Mouse (Mus musculus) thymus, adult 2 months (tissue): ENCODE measurements around the gene Auts2.

Experiments
- CTCF ChIP-seq: fragments of 200-500 bp; IDR thresholded peaks from 2 replicates; pipeline ENCODE4 v1.5.1; 2012; ENCODE audit warnings: mild to moderate bottlenecking, control low read depth, low read length, moderate library complexity, borderline replicate concordance; ENCODE audit not compliant: control insufficient read depth, poor library complexity, insufficient read depth; ENCODE audit errors: extremely low read depth
- POLR2A ChIP-seq: fragments of 200-500 bp; IDR thresholded peaks from 2 replicates; pipeline ENCODE4 v1.6.1; 2012; ENCODE audit warnings: mild to moderate bottlenecking, low read length, control low read depth, moderate library complexity; ENCODE audit not compliant: control insufficient read depth, poor library complexity, insufficient read depth; ENCODE audit errors: extremely low read depth

- TF ChIP-seq CTCF (no peak), POLR2A (no peak)
These were observed 932.4 kb downstream of the Auts2 start for GRCm38 (mm10) chr5:131610702-131611101.
